Comparison of ENCODE assay signal across 26 mouse cellular contexts in genomic region chr5:42448644-42449043, GRCm38 (mm10).
DNase-seq lines count a peak whose midpoint lies in the region; ATAC-seq lines count a peak whose summit lies in the region.
"Had no signal": no experiment of that assay in that cellular context is flagged by ENCODE, and none has a peak within 500 bp of the region (broad histone marks: within the 10 kb centered on the region; RNA-seq: fewer than 3 reads in every experiment).

No protein-coding gene starts in this region.

- ATAC-seq in liver, embryonic 11.5 days (replicated peaks; ENCODE audit: low FRiP score): peak; percentile 64; the same call in 1 of the 2 replicates
- 0 out of 2 replicates have a peak, but pooled peaks have one; percentile 42 for ATAC-seq in midbrain, embryonic 15.5 days (replicated peaks)
- ATAC-seq in midbrain, embryonic 13.5 days: no peak
- ATAC-seq in liver, embryonic 13.5 days (ENCODE audit: low read depth): peak; percentile 39; the same call in 1 of the 2 replicates
- peak; percentile 23; the same call in 1 of the 2 replicates for ATAC-seq in megakaryocyte progenitor cell, adult 5-6 weeks (replicated peaks; ENCODE audit: poor library complexity)
- ATAC-seq: forebrain, embryonic 15.5 days; forebrain, postnatal 0 days had no signal

- no peak overlapping the region for H3K27ac ChIP-seq in liver, embryonic 11.5 days (ENCODE audit: low read depth, low read length)
- H3K27ac ChIP-seq in midbrain, embryonic 15.5 days: no peak overlapping the region
- H3K27ac ChIP-seq in midbrain, embryonic 13.5 days: no peak overlapping the region
- no peak overlapping the region for H3K27ac ChIP-seq in liver, embryonic 13.5 days
- H3K27ac ChIP-seq: embryonic facial prominence, embryonic 13.5 days; embryonic facial prominence, embryonic 15.5 days; forebrain, embryonic 10.5 days; forebrain, embryonic 12.5 days; forebrain, embryonic 15.5 days had no signal

- no peaks in the 10 kb centered on the region for H3K9me3 ChIP-seq in liver, embryonic 11.5 days (ENCODE audit: control insufficient read depth, low read length)
- no peaks in the 10 kb centered on the region for H3K9me3 ChIP-seq in midbrain, embryonic 15.5 days
- H3K9me3 ChIP-seq in midbrain, embryonic 13.5 days: no peaks in the 10 kb centered on the region
- H3K9me3 ChIP-seq in liver, embryonic 13.5 days (replicated peaks): no peaks in the 10 kb centered on the region
- H3K9me3 ChIP-seq: embryonic facial prominence, embryonic 13.5 days; embryonic facial prominence, embryonic 15.5 days; forebrain, embryonic 10.5 days; forebrain, embryonic 12.5 days; forebrain, embryonic 15.5 days had no signal

- H3K4me1 ChIP-seq in liver, embryonic 11.5 days (replicated peaks; ENCODE audit: control insufficient read depth, insufficient read depth, low read length): no peaks in the 10 kb centered on the region
- no peaks in the 10 kb centered on the region for H3K4me1 ChIP-seq in midbrain, embryonic 15.5 days
- H3K4me1 ChIP-seq in midbrain, embryonic 13.5 days (replicated peaks): no peaks in the 10 kb centered on the region
- no peaks in the 10 kb centered on the region for H3K4me1 ChIP-seq in liver, embryonic 13.5 days (replicated peaks)
- H3K4me1 ChIP-seq: embryonic facial prominence, embryonic 13.5 days; embryonic facial prominence, embryonic 15.5 days; forebrain, embryonic 10.5 days; forebrain, embryonic 12.5 days; forebrain, embryonic 15.5 days had no signal

- intact Hi-C loops in heart, postnatal 25 days (cut with DNase I): no loop called here

- no peaks in the 10 kb centered on the region for H3K27me3 ChIP-seq in liver, embryonic 11.5 days (replicated peaks; ENCODE audit: control insufficient read depth, insufficient read depth, low read length)
- H3K27me3 ChIP-seq in midbrain, embryonic 15.5 days (replicated peaks): no peaks in the 10 kb centered on the region
- H3K27me3 ChIP-seq in midbrain, embryonic 13.5 days: no peaks in the 10 kb centered on the region
- H3K27me3 ChIP-seq in liver, embryonic 13.5 days: no peaks in the 10 kb centered on the region
- H3K27me3 ChIP-seq: embryonic facial prominence, embryonic 13.5 days; embryonic facial prominence, embryonic 15.5 days; forebrain, embryonic 12.5 days; forebrain, embryonic 15.5 days had no signal

- H3K36me3 ChIP-seq in liver, embryonic 11.5 days (ENCODE audit: control insufficient read depth, insufficient read depth, low read length): no peaks in the 10 kb centered on the region
- H3K36me3 ChIP-seq in midbrain, embryonic 15.5 days (replicated peaks): no peaks in the 10 kb centered on the region
- no peaks in the 10 kb centered on the region for H3K36me3 ChIP-seq in midbrain, embryonic 13.5 days
- no peaks in the 10 kb centered on the region for H3K36me3 ChIP-seq in liver, embryonic 13.5 days
- H3K36me3 ChIP-seq: embryonic facial prominence, embryonic 13.5 days; embryonic facial prominence, embryonic 15.5 days; forebrain, embryonic 10.5 days; forebrain, embryonic 12.5 days; forebrain, embryonic 15.5 days had no signal

- WGBS in liver, embryonic 11.5 days: 41% methylated on average over 2 of the region's 2 CpGs
- 81% methylated on average over 2 of the region's 2 CpGs for WGBS in midbrain, embryonic 15.5 days
- WGBS in midbrain, embryonic 13.5 days: 88% methylated on average over 2 of the region's 2 CpGs
- WGBS in liver, embryonic 13.5 days (ENCODE audit: insufficient replicate concordance): 43% methylated on average over 2 of the region's 2 CpGs

- H3K9ac ChIP-seq in liver, embryonic 11.5 days (ENCODE audit: low read depth, low read length): no peak overlapping the region
- H3K9ac ChIP-seq in midbrain, embryonic 15.5 days: no peak overlapping the region
- no peak overlapping the region for H3K9ac ChIP-seq in midbrain, embryonic 13.5 days (replicated peaks)
- H3K9ac ChIP-seq in liver, embryonic 13.5 days: no peak overlapping the region
- H3K9ac ChIP-seq: embryonic facial prominence, embryonic 13.5 days; embryonic facial prominence, embryonic 15.5 days; forebrain, embryonic 12.5 days; forebrain, embryonic 15.5 days; forebrain, postnatal 0 days had no signal

- H3K4me2 ChIP-seq in liver, embryonic 11.5 days: no peak overlapping the region
- no peak overlapping the region for H3K4me2 ChIP-seq in midbrain, embryonic 15.5 days
- H3K4me2 ChIP-seq in midbrain, embryonic 13.5 days (replicated peaks): no peak overlapping the region
- H3K4me2 ChIP-seq in liver, embryonic 13.5 days: no peak overlapping the region
- H3K4me2 ChIP-seq: embryonic facial prominence, embryonic 13.5 days; embryonic facial prominence, embryonic 15.5 days; forebrain, embryonic 12.5 days; forebrain, embryonic 15.5 days had no signal

- no peak overlapping the region for H3K4me3 ChIP-seq in liver, embryonic 11.5 days (ENCODE audit: low read depth, low read length)
- no peak overlapping the region for H3K4me3 ChIP-seq in midbrain, embryonic 15.5 days
- no peak overlapping the region for H3K4me3 ChIP-seq in midbrain, embryonic 13.5 days (replicated peaks)
- no peak overlapping the region for H3K4me3 ChIP-seq in liver, embryonic 13.5 days (replicated peaks)
- H3K4me3 ChIP-seq: embryonic facial prominence, embryonic 13.5 days; embryonic facial prominence, embryonic 15.5 days; erythroblast, embryonic 14.5 days; forebrain, embryonic 10.5 days; forebrain, embryonic 12.5 days; forebrain, embryonic 15.5 days had no signal

- no peak for DNase-seq in liver, embryonic 11.5 days (ENCODE audit: low spot score)
- DNase-seq in liver: no peak
- peak; percentile 0 for DNase-seq in liver, embryonic 13.5 days
- DNase-seq in heart, postnatal 25 days (ENCODE audit: low spot score): no peak
- no peak for DNase-seq in heart, adult 11 months
- DNase-seq: adrenal gland, adult 2 months; adrenal gland, postnatal 10 days; adrenal gland, postnatal 25 days; B cell, adult 2 months; cerebellum, adult 11 months; cerebellum, adult 18-20 months; cerebellum, adult 8-10 months; cerebellum, adult 9-11 months; cerebellum, postnatal 14 days; cerebellum, postnatal 36 days; embryo, embryonic 11 days; forebrain, postnatal 0 days had no signal
